Mouse (Mus musculus) liver, adult 2 months (tissue): Measurements from ENCODE around the gene Slc22a16. TPM values are rescaled to one million over a fixed set of nuclear protein-coding genes. Genes with fewer than 3 reads are reported as not detected.
"Not testable (repeated sequence)": the region's sequence is repeated elsewhere in the genome, so short reads cannot be mapped to it uniquely, and the experiment has no call there.

Experiments
- DNase-seq: peaks from one replicate; pipeline ENCODE4 v3.0.0-alpha.2; 2011; ENCODE audit warnings: low read depth, low spot score; ENCODE audit errors: extremely low read depth
- H3K27ac ChIP-seq: fragments of 200-500 bp; replicated peaks from 2 replicates; pipeline ENCODE4 v1.5.1; 2012; ENCODE audit warnings: low read depth, mild to moderate bottlenecking, control low read depth, inconsistent platforms, low read length; ENCODE audit not compliant: insufficient read depth
- H3K27me3 ChIP-seq: fragments of 200-500 bp; 2 replicates; pipeline ENCODE4 v1.6.1; 2012; ENCODE audit warnings: mild to moderate bottlenecking, moderate library complexity, low read length, inconsistent platforms; ENCODE audit not compliant: control insufficient read depth, insufficient read depth
- H3K36me3 ChIP-seq: fragments of 200-500 bp; 2 replicates; pipeline ENCODE4 v1.6.1; 2012; ENCODE audit warnings: low read length, inconsistent platforms; ENCODE audit not compliant: control insufficient read depth, insufficient read depth
- H3K4me1 ChIP-seq: fragments of 200-500 bp; 2 replicates; pipeline ENCODE4 v1.6.1; 2011; ENCODE audit warnings: low read length; ENCODE audit not compliant: control insufficient read depth, insufficient read depth
- H3K4me3 ChIP-seq: fragments of 200-500 bp; 2 replicates; pipeline ENCODE4 v1.5.1; 2011; ENCODE audit warnings: low read depth, mild to moderate bottlenecking, control low read depth, low read length, moderate library complexity; ENCODE audit not compliant: insufficient read depth
- H3K79me2 ChIP-seq: fragments of 200-500 bp; 2 replicates; pipeline ENCODE4 v1.6.1; 2012; ENCODE audit warnings: inconsistent platforms, mild to moderate bottlenecking, low read length, moderate library complexity; ENCODE audit not compliant: control insufficient read depth, insufficient read depth
- H3K9ac ChIP-seq: fragments of 200-500 bp; 2 replicates; pipeline ENCODE4 v1.6.1; 2012; ENCODE audit warnings: low read depth, mild to moderate bottlenecking, control low read depth, inconsistent platforms, low read length
- CTCF ChIP-seq: fragments of 200-500 bp; IDR thresholded peaks from 2 replicates; pipeline ENCODE4 v1.5.1; 2011; ENCODE audit warnings: low read depth, low read length, control low read depth
- POLR2A ChIP-seq: fragments of 200-500 bp; IDR thresholded peaks from 2 replicates; pipeline ENCODE4 v1.6.1; 2011; ENCODE audit warnings: low read length, control low read depth; ENCODE audit not compliant: insufficient read depth; ENCODE audit errors: extremely low read depth
- WGBS: fragments of 180-500 bp; shearing (Covaris S2); methylation state at CpG from one replicate; pipeline ENCODE4 v1.1.7; 2018; 5-methylcytosine and 5-hydroxymethylcytosine counted together
- polyA plus RNA-seq: library from polyadenylated mRNA; depleted of rRNA; stranded (reverse); fragments of >200 nt; gene quantifications from 2 replicates; pipeline ENCODE4 v1.2.3, GENCODE M21; 2012
- total RNA-seq: library from RNA; depleted of rRNA; stranded (reverse); fragments of >200 nt; gene quantifications from 2 replicates; pipeline ENCODE4 v1.2.3, GENCODE M21; 2014

The Slc22a16 gene
- total and polyA plus RNA-seq, 2 experiments, result not detected

DNA sequence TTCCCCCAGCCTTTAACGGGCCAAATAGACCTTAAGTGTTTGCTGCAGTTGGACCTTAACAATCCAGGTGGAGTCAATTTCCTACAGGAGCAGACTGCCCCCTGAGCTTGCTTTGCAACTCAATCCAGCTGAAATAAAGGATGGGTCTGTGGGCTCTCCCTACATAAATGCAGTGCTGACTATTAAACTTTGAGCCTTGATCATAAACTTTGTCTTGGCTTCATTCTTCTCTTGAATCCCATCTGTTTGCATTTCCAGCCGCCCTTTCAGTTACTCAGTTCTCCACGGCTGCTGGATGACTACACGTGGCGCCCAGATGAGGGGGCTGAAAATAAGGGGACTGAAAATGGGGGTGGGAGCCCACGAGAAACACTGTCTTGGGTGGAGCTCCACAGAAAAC, 28.8 kb upstream of the Slc22a16 start:
- Histone ChIP-seq H3K9ac (no peak overlapping the region), H3K27ac (no peak overlapping the region), H3K79me2 (no peaks in the 10 kb centered on the region), H3K4me3 (no peak overlapping the region), H3K36me3 (no peaks in the 10 kb centered on the region), H3K27me3 (no peaks in the 10 kb centered on the region), H3K4me1 (no peaks in the 10 kb centered on the region)
- 85% methylated on average over 6 of the region's 6 CpGs for WGBS
- TF ChIP-seq CTCF (no peak), POLR2A (no peak)
- no peak for DNase-seq

DNA sequence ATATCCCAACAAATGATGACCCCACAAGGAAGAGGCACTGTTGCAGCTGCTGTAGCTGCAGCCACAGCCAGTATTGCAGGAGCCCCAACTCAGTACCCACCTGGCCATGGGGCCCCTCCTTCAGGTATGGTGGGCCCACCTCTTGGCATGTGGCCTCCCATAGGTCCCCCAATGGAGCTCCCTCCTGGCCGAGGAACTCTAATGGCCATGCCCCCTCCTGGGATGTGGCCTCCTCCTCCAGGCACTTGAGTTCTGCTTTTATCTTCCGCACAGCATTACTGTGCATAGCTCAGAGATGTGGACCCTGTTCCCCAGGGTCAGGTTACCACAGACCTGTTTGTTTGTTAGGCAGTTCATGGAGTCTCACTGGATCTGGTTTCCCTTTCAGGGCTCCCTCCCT, 20.8 kb upstream of the Slc22a16 start:
- Histone ChIP-seq H3K4me1 (no peaks in the 10 kb centered on the region), H3K79me2 (no peaks in the 10 kb centered on the region), H3K9ac (no peak overlapping the region), H3K4me3 (no peak overlapping the region), H3K36me3 (no peaks in the 10 kb centered on the region), H3K27me3 (no peaks in the 10 kb centered on the region), H3K27ac (no peak overlapping the region)
- WGBS, result 53% methylated on average over 2 of the region's 2 CpGs
- DNase-seq, result no peak
- TF ChIP-seq POLR2A, result no peak
- no peak for TF ChIP-seq CTCF

DNA sequence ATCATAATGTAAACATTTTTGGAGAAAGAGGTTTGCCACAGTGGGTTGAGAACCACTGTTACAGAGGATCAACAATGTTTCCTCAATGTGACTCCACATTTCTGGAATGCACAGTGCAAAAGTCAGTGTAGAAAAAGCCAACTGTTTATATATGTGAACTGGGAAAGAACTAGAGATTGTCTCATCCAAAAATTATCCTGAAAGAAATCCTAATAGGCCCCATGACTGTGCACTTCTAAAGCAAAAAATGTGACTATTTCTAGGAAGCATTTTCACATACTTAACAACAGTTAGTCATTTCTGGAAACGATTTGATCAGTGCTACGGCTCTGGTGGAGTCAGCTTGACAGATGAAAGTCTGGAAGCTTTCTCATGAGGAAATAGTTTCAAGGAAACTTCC, 18.3 kb upstream of the Slc22a16 start:
- TF ChIP-seq POLR2A (no peak), CTCF (no peak)
- 48% methylated on average over 2 of the region's 2 CpGs for WGBS

DNA sequence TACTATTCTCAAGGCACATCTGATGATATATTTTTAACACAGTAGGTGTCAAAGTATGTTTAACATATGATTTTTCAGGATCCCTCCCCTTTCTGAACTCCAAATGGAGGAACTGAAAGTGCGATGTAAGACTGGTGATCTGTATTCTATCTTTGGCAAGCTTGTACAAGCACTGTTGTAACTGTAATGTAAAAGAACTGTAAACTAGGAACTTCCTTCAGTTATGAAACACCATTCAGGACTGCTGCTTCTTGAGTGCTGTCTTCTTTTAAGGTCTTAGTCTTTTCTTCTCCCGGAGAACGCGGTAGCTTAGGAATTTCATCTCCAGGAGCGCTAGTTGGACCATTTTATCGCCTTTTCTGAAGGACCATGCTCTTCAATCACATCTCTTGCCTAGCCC, 4.4 kb upstream of the Slc22a16 start:
- not testable (repeated sequence) for H3K27me3 ChIP-seq, DNase-seq, H3K36me3 ChIP-seq, H3K79me2 ChIP-seq, H3K9ac ChIP-seq, H3K4me3 ChIP-seq, H3K4me1 ChIP-seq, H3K27ac ChIP-seq
- WGBS, result 95% methylated on average over 6 of the region's 6 CpGs

More for the DNA sequence above, 18.3 kb upstream of the Slc22a16 start:
- no peak overlapping the region for H3K4me3 ChIP-seq
- no peaks in the 10 kb centered on the region for H3K36me3 ChIP-seq
- no peaks in the 10 kb centered on the region for H3K79me2 ChIP-seq
- no peak overlapping the region for H3K9ac ChIP-seq
- H3K4me1 ChIP-seq, result no peaks in the 10 kb centered on the region
- H3K27ac ChIP-seq, result no peak overlapping the region
- H3K27me3 ChIP-seq, result no peaks in the 10 kb centered on the region
- no peak for DNase-seq

DNA sequence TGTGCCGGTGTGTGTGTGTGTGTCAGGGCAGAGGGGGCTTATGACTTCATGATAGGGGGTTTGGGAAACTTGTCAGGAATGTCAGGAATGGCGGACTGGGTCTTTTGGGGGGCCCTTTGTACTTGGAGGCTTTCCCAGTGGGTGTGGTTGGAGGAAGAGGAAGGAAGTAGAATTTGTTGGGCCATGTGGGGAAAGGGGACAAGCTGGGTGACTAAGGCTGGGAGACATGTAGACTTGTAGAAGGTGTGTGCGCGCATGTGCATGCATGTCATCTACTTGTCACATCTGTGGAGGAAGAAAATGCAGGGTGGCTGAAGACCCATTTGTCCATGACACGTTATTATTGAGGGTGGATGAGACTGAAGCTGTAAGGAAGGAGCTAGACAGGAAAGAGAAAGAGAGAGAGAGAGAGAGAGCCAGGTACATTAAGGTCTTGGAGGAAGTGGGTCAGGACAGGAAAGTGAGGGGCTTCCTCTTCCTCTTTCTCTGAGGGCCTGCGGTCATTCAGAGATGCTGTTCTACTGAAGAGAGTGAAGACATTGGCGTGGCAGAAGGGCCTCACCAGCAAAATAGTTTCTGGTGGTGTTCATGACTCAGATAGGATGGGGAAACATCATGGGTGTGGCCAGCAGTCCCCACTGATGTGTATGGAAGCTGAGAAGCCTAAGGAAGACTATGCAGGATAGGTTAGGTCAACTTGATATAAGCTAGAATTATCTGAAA, 5.9 kb downstream of the Slc22a16 start:
- 81% methylated on average over 7 of the region's 7 CpGs for WGBS
- Histone ChIP-seq H3K27me3 (no peaks in the 10 kb centered on the region), H3K4me1 (no peaks in the 10 kb centered on the region), H3K27ac (no peak overlapping the region), H3K4me3 (no peak overlapping the region), H3K79me2 (no peaks in the 10 kb centered on the region), H3K9ac (no peak overlapping the region), H3K36me3 (no peaks in the 10 kb centered on the region)
- no peak for DNase-seq
- TF ChIP-seq POLR2A (no peak), CTCF (no peak)

DNA sequence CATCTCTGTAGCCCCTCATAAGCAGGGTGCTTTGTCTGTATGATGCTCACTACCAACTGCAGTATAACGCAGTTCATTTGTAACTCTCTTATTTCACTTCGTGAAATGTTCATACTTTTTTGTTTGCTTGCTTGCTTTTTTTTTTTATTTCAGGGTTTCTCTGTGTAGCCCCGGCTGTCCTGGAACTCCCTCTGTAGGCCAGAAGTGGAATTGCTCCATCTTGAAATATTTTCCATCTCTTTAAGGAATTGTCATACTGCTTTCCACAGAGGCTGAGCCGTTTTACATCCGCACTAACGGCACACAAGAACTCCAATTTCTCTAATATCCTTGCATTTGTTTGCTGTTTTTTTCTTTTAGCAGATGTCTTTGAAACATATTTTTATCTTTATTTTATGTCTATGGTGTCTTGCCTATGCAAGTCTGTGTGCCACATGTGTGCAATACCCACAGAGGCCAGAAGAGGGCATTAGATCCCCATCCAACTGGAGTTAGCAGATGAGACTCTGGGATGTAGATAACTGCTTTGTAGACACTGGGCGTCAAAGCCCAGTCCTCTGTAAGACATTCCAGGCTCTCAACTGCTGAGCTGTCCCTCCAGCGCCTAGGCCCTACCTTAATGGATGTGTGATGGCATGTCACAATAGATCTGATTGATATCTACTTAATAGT, 13.6 kb downstream of the Slc22a16 start:
- DNase-seq, result peak; percentile 32
- Histone ChIP-seq H3K36me3 (no peaks in the 10 kb centered on the region), H3K4me1 (no peaks in the 10 kb centered on the region), H3K27ac (no peak overlapping the region), H3K9ac (no peak overlapping the region), H3K79me2 (no peaks in the 10 kb centered on the region), H3K4me3 (no peak overlapping the region), H3K27me3 (no peaks in the 10 kb centered on the region)
- 78% methylated on average over 8 of the region's 8 CpGs for WGBS
- TF ChIP-seq POLR2A (no peak), CTCF (peak; percentile 34; the same call in 1 of the 2 replicates)
